Mouse (Mus musculus) 416B (cell line): ENCODE measurements around the gene Gm9789.
"Not testable (repeated sequence)": the region's sequence is repeated elsewhere in the genome, so short reads cannot be mapped to it uniquely, and the experiment has no call there.

Experiments
- DNase-seq: peaks from one replicate; pipeline ENCODE4 v3.0.0; 2011; ENCODE audit warnings: low read depth

The Gm9789 gene

GRCm38 (mm10) chr16:89157652-89158051, at the start of gene Gm9789:
TSS of gene Gm9789 (plus strand) at chr16:89157952.
- no peak for DNase-seq

GRCm38 (mm10) chr16:89140551-89140950, 17.2 kb upstream of the Gm9789 start, which contains the start of gene Gm6358:
TSS of gene Gm6358 (plus strand) at chr16:89140851.
- no peak for DNase-seq

GRCm38 (mm10) chr16:89150786-89151185, 7.0 kb upstream of the Gm9789 start, which contains the start of gene Gm10061:
TSS of gene Gm10061 (plus strand) at chr16:89151086.
- no peak for DNase-seq

- not testable (repeated sequence) for DNase-seq
These were observed 11.4 kb downstream of the Gm9789 start, which contains the start of gene Gm7735 for GRCm38 (mm10) chr16:89169190-89169589. TSS of gene Gm7735 (plus strand) at chr16:89169490.

GRCm38 (mm10) chr16:89174435-89174834, 16.7 kb downstream of the Gm9789 start, which contains the start of gene 1110057P08Rik:
TSS of gene 1110057P08Rik (plus strand) at chr16:89174735.
- no peak for DNase-seq

GRCm38 (mm10) chr16:89188621-89189020, 30.9 kb downstream of the Gm9789 start:
- no peak for DNase-seq

- no peak for DNase-seq
These were observed 47.8 kb downstream of the Gm9789 start, which contains the start of gene Krtap20-2 for GRCm38 (mm10) chr16:89205561-89205960. TSS of gene Krtap20-2 (plus strand) at chr16:89205861.
